Mouse (Mus musculus): ENCODE results near the gene Cacna2d1.

Gene Cacna2d1

GRCm38 (mm10) chr5:16013649-16014048, 79.2 kb downstream of the Cacna2d1 start:
- TF ChIP-seq CTCF (conservative IDR thresholded peaks at IDR 0.05; ENCODE audit: low read length) = no peak
- no peak for TF ChIP-seq POU5F1 (IDR thresholded peaks at IDR 0.05; ENCODE audit: borderline replicate concordance, low read length)
- TF ChIP-seq NANOG (IDR thresholded peaks at IDR 0.05; ENCODE audit: borderline replicate concordance, low read length) = no peak
- Histone ChIP-seq H3K4me1 (replicated peaks; ENCODE audit: low read depth, low read length) (0 out of 2 replicates have a peak, but pooled peaks cover 4% of the 10 kb centered on the region), H3K36me3 (ENCODE audit: insufficient read depth, low read length) (no peaks in the 10 kb centered on the region), H3K27me3 (ENCODE audit: insufficient read depth, low read length) (no peaks in the 10 kb centered on the region), H3K4me3 (replicated peaks; ENCODE audit: low read length) (no peak overlapping the region), H3K9me3 (ENCODE audit: low read length) (no peaks in the 10 kb centered on the region)

GRCm38 (mm10) chr5:16014392-16014791, 79.9 kb downstream of the Cacna2d1 start:
- H3K9me3 ChIP-seq (ENCODE audit: low read length) = no peaks in the 10 kb centered on the region
- 0 out of 2 replicates have a peak, but pooled peaks cover 4% of the 10 kb centered on the region for H3K4me1 ChIP-seq (replicated peaks; ENCODE audit: low read depth, low read length)
- H3K4me3 ChIP-seq (replicated peaks; ENCODE audit: low read length) = no peak overlapping the region
- H3K27me3 ChIP-seq (ENCODE audit: insufficient read depth, low read length) = no peaks in the 10 kb centered on the region
- no peaks in the 10 kb centered on the region for H3K36me3 ChIP-seq (ENCODE audit: insufficient read depth, low read length)
- TF ChIP-seq POU5F1 (IDR thresholded peaks at IDR 0.05; ENCODE audit: borderline replicate concordance, low read length) (no peak), NANOG (IDR thresholded peaks at IDR 0.05; ENCODE audit: borderline replicate concordance, low read length) (no peak), CTCF (conservative IDR thresholded peaks at IDR 0.05; ENCODE audit: low read length) (no peak)

GRCm38 (mm10) chr5:16024626-16025417, 90.3 kb downstream of the Cacna2d1 start:
- H3K9me3 ChIP-seq (ENCODE audit: low read length) = peaks cover 20% of the 10 kb centered on the region
- H3K4me1 ChIP-seq (replicated peaks; ENCODE audit: low read depth, low read length) = no peaks in the 10 kb centered on the region
- H3K4me3 ChIP-seq (replicated peaks; ENCODE audit: low read length) = no peak overlapping the region
- H3K27me3 ChIP-seq (ENCODE audit: insufficient read depth, low read length) = no peaks in the 10 kb centered on the region
- H3K36me3 ChIP-seq (ENCODE audit: insufficient read depth, low read length) = no peaks in the 10 kb centered on the region
- TF ChIP-seq NANOG (IDR thresholded peaks at IDR 0.05; ENCODE audit: borderline replicate concordance, low read length) (no peak), POU5F1 (IDR thresholded peaks at IDR 0.05; ENCODE audit: borderline replicate concordance, low read length) (no peak), CTCF (conservative IDR thresholded peaks at IDR 0.05; ENCODE audit: low read length) (no peak)

DNA sequence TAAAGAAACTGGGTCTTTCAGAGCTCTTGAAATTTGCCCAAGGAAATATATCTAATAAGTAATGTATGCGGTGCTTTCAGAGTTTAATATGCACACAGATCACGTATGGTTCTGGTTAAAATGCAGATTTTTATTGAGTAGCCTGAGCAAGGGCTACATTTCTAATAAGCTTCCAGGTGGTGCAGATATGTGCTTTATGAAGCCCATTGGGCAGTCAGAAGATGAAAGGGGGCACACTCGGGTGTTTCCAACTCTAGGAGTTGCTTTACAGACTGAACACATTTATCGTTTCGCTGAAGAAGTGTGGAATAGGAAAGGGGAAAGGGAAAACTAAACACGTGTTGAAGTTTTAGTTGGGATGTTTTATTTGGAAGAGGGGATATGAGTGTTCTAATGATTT, 94.4 kb downstream of the Cacna2d1 start:
- TF ChIP-seq POU5F1 (IDR thresholded peaks at IDR 0.05; ENCODE audit: borderline replicate concordance, low read length) (no peak), CTCF (conservative IDR thresholded peaks at IDR 0.05; ENCODE audit: low read length) (no peak)

GRCm38 (mm10) chr5:16029481-16029880, 95.0 kb downstream of the Cacna2d1 start:
- Histone ChIP-seq H3K36me3 (ENCODE audit: insufficient read depth, low read length) (no peaks in the 10 kb centered on the region), H3K4me1 (replicated peaks; ENCODE audit: low read depth, low read length) (no peaks in the 10 kb centered on the region), H3K9me3 (ENCODE audit: low read length) (no peaks in the 10 kb centered on the region), H3K27me3 (ENCODE audit: insufficient read depth, low read length) (no peaks in the 10 kb centered on the region), H3K4me3 (replicated peaks; ENCODE audit: low read length) (no peak overlapping the region)
- TF ChIP-seq CTCF (conservative IDR thresholded peaks at IDR 0.05; ENCODE audit: low read length) (no peak), NANOG (IDR thresholded peaks at IDR 0.05; ENCODE audit: borderline replicate concordance, low read length) (no peak), POU5F1 (IDR thresholded peaks at IDR 0.05; ENCODE audit: borderline replicate concordance, low read length) (no peak)

More for the DNA sequence above, 94.4 kb downstream of the Cacna2d1 start:
- Histone ChIP-seq H3K9me3 (ENCODE audit: low read length) (no peaks in the 10 kb centered on the region), H3K36me3 (ENCODE audit: insufficient read depth, low read length) (no peaks in the 10 kb centered on the region), H3K4me3 (replicated peaks; ENCODE audit: low read length) (no peak overlapping the region), H3K4me1 (replicated peaks; ENCODE audit: low read depth, low read length) (no peaks in the 10 kb centered on the region), H3K27me3 (ENCODE audit: insufficient read depth, low read length) (no peaks in the 10 kb centered on the region)

GRCm38 (mm10) chr5:16033569-16033968, 99.1 kb downstream of the Cacna2d1 start:
- no peaks in the 10 kb centered on the region for H3K27me3 ChIP-seq (ENCODE audit: insufficient read depth, low read length)
- no peaks in the 10 kb centered on the region for H3K36me3 ChIP-seq (ENCODE audit: insufficient read depth, low read length)
- H3K9me3 ChIP-seq (ENCODE audit: low read length) = no peaks in the 10 kb centered on the region
- H3K4me1 ChIP-seq (replicated peaks; ENCODE audit: low read depth, low read length) = no peaks in the 10 kb centered on the region
- H3K4me3 ChIP-seq (replicated peaks; ENCODE audit: low read length) = no peak overlapping the region
- TF ChIP-seq NANOG (IDR thresholded peaks at IDR 0.05; ENCODE audit: borderline replicate concordance, low read length) = no peak
- no peak for TF ChIP-seq CTCF (conservative IDR thresholded peaks at IDR 0.05; ENCODE audit: low read length)
- TF ChIP-seq POU5F1 (IDR thresholded peaks at IDR 0.05; ENCODE audit: borderline replicate concordance, low read length) = no peak

GRCm38 (mm10) chr5:16035259-16035658, 100.8 kb downstream of the Cacna2d1 start:
- Histone ChIP-seq H3K4me1 (replicated peaks; ENCODE audit: low read depth, low read length) (no peaks in the 10 kb centered on the region), H3K27me3 (ENCODE audit: insufficient read depth, low read length) (no peaks in the 10 kb centered on the region), H3K36me3 (ENCODE audit: insufficient read depth, low read length) (no peaks in the 10 kb centered on the region), H3K4me3 (replicated peaks; ENCODE audit: low read length) (no peak overlapping the region), H3K9me3 (ENCODE audit: low read length) (no peaks in the 10 kb centered on the region)
- no peak for TF ChIP-seq POU5F1 (IDR thresholded peaks at IDR 0.05; ENCODE audit: borderline replicate concordance, low read length)
- TF ChIP-seq NANOG (IDR thresholded peaks at IDR 0.05; ENCODE audit: borderline replicate concordance, low read length) = no peak
- no peak for TF ChIP-seq CTCF (conservative IDR thresholded peaks at IDR 0.05; ENCODE audit: low read length)

DNA sequence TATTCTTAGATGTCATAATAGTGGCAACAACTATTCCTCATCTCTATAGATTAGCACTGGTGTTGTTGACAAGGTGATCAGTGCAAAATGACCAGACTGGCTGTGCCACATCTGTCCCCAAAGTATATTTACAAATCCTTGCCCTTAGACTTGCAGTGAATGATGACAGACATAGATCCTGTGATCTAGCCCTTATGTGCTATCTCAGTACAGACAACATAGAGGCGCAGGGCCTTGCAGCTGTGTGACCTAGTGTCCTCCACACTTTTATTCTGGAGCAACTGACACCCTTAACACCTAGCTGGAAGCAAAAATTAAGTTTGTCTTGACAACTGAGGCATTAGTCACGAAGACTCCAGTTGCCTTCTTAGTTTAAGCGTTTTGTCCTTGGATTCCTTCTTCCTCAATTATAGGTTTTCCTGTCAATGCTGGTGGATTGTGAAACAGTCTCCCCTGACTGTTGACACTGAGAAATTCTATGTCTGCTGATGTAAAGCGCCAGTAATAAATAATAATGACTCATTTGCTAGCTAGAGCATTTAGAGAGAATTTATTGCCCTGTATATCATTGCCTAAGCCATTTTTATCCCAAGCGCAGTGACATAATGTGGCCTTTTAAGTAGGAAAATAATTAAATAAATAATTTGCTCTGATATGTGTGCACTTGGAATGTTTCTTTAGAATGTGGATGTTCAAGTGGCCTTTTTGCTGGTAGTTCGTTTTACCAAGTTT, 110.8 kb downstream of the Cacna2d1 start:
- no peaks in the 10 kb centered on the region for H3K4me1 ChIP-seq (replicated peaks; ENCODE audit: low read depth, low read length)
- no peaks in the 10 kb centered on the region for H3K9me3 ChIP-seq (ENCODE audit: low read length)
- TF ChIP-seq POU5F1 (IDR thresholded peaks at IDR 0.05; ENCODE audit: borderline replicate concordance, low read length) = no peak
- no peak for TF ChIP-seq CTCF (conservative IDR thresholded peaks at IDR 0.05; ENCODE audit: low read length)
- TF ChIP-seq NANOG (IDR thresholded peaks at IDR 0.05; ENCODE audit: borderline replicate concordance, low read length) = no peak
- H3K27me3 ChIP-seq (ENCODE audit: insufficient read depth, low read length) = no peaks in the 10 kb centered on the region
- H3K36me3 ChIP-seq (ENCODE audit: insufficient read depth, low read length) = no peaks in the 10 kb centered on the region
- H3K4me3 ChIP-seq (replicated peaks; ENCODE audit: low read length) = no peak overlapping the region

Measured in E14TG2a.4 (cell line).